Mouse (Mus musculus): Measurements from ENCODE around the gene Zfp513. TPM values are rescaled to one million over a fixed set of nuclear protein-coding genes. Genes with fewer than 3 reads are reported as not detected.

Zfp513 gene
- polyA plus RNA-seq (2014; fragmentation: Nextera tagmentation; extraction: Ambion mirVana): 5.1 and 5.2 TPM in 2 replicates

DNA sequence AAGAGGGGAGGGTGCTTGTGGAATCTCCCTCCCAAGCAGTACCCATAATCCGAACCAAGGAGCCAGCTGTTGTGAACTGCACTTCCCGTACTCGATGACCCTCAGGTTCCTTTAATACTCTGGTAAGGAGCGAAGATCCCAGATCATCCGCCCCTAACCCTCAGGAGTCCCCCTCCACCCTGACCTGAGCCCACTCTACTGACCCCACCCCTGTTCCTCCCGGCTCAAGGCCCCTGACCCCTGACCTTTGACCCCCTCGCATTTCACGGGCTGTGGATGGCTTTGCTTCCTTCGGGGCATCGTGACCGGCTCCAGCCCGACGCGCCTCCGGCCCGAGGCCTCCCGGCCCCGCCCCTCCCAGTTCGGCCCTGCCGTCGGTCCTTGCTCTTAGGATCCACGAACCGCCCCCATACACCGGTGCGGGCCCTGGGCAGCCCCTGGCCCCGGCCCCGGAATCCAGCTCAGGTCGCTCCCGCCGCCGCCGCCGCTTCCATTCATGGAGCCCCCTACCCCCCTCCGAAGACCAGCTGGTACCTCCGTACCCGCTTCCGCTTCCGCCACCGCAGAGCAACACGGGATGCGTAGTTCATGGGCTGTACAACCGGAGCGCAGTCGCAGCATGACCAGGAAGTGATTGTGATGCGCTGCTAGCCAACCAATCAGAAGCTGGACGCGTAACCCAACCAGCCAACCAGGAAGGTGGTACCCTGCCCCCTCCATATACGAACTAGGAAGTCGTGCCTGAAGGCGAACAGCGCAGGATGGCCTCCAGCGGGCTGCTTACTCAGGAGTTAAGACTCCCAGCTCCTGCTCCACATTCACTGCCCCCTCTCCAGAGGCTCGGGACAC is at the start of gene Zfp513:
Zfp513 (minus strand) TSS at position 562 of the 849 bp plus-strand sequence.
- H3K27me3 ChIP-seq (replicated peaks; ENCODE audit: control insufficient read depth, insufficient read depth, low read length): no peaks in the 10 kb centered on the region
- peaks cover 4% of the 10 kb centered on the region for H3K9me3 ChIP-seq (ENCODE audit: control insufficient read depth, low read length)
- peak; percentile 94 for DNase-seq (ENCODE audit: low spot score)

DNA sequence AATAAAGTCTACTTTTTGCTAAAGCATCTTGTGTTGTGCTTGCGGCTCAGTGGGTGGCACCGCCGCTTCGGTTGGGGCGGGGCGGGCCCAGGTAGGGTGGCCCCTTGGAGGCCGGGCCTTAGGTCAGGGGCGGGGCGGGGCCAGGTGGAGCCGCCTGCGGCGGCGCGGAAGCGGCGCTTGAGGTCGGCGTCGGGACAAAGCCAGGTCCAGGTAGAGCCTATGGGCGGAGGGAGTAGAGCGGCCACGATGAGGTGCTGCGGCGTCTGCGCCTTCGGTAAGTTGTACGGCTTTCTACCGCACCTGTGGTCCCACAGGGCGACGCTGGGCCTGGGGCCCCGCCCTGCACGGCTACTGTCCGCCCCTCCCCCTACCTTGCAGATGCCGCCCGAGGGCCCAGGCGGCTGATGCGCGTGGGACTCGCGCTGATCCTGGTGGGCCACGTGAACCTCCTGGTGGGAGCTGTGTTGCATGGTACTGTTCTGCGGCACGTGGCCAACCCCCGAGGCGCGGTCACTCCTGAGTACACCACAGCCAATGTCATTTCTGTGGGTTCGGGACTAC is 49.5 kb upstream of the Zfp513 start, which contains the start of gene Krtcap3:
Krtcap3 (plus strand) TSS at position 151 of the 561 bp plus-strand sequence.
- Histone ChIP-seq H3K36me3 (ENCODE audit: control insufficient read depth, insufficient read depth, low read length) (peaks cover 86% of the 10 kb centered on the region), H3K27me3 (replicated peaks; ENCODE audit: control insufficient read depth, insufficient read depth, low read length) (no peaks in the 10 kb centered on the region), H3K4me2 (ENCODE audit: low read length) (peak within 1 kb of the TSS; percentile 42), H3K9me3 (ENCODE audit: control insufficient read depth, low read length) (no peaks in the 10 kb centered on the region), H3K27ac (ENCODE audit: low read depth) (peak within 1 kb of the TSS; percentile 67), H3K4me1 (replicated peaks; ENCODE audit: control insufficient read depth, insufficient read depth, low read length) (peaks cover 14% of the 10 kb centered on the region), H3K9ac (ENCODE audit: low read length) (peak within 1 kb of the TSS; percentile 39), H3K4me3 (ENCODE audit: low read depth, low read length) (peak within 1 kb of the TSS; percentile 35)
- peak; percentile 89 for ATAC-seq (replicated peaks; ENCODE audit: low FRiP score, low TSS enrichment, low read depth)
- DNase-seq (ENCODE audit: low spot score): peak; percentile 81
- 13% methylated on average over 47 of the region's 47 CpGs for WGBS

More for the DNA sequence above, at the start of gene Zfp513:
- Histone ChIP-seq H3K27ac (ENCODE audit: low read depth) (peak within 1 kb of the TSS; percentile 60), H3K36me3 (ENCODE audit: control insufficient read depth, insufficient read depth, low read length) (peaks cover 79% of the 10 kb centered on the region), H3K9ac (ENCODE audit: low read length) (peak within 1 kb of the TSS; percentile 76), H3K4me3 (ENCODE audit: low read depth, low read length) (peak within 1 kb of the TSS; percentile 55), H3K4me2 (ENCODE audit: low read length) (peak within 1 kb of the TSS; percentile 64), H3K4me1 (replicated peaks; ENCODE audit: control insufficient read depth, insufficient read depth, low read length) (peaks cover 14% of the 10 kb centered on the region)
- peak; percentile 96 for ATAC-seq (replicated peaks; ENCODE audit: low FRiP score, low TSS enrichment, low read depth)
- WGBS: 1% methylated on average over 53 of the region's 53 CpGs

DNA sequence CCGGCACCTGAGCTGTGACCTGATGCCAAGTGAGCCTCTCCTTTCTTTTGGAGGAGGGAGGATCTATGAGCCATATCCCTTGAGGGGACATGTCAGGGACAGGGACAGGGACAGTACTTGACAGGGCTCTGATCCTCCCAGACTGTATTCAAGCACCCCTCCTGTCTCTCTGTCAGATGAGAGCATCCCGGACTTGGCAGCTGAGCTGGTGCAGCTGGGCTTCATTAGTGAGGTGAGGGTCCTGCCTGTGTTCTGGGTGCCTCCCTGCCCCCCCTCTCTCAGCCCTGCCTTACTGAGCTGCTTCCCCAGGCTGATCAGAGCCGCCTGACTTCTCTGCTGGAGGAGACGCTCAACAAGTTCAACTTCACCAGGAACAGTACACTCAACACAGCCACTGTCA is 48.6 kb upstream of the Zfp513 start:
- no peak overlapping the region for H3K27ac ChIP-seq (ENCODE audit: low read depth)
- H3K36me3 ChIP-seq (ENCODE audit: control insufficient read depth, insufficient read depth, low read length): peaks cover 91% of the 10 kb centered on the region
- no peak overlapping the region for H3K4me3 ChIP-seq (ENCODE audit: low read depth, low read length)
- DNase-seq (ENCODE audit: low spot score) (peak; percentile 57), ATAC-seq (replicated peaks; ENCODE audit: low FRiP score, low TSS enrichment, low read depth) (no peak)
- peaks cover 14% of the 10 kb centered on the region for H3K4me1 ChIP-seq (replicated peaks; ENCODE audit: control insufficient read depth, insufficient read depth, low read length)
- 57% methylated on average over 4 of the region's 4 CpGs for WGBS
- H3K9ac ChIP-seq (ENCODE audit: low read length): no peak overlapping the region
- no peak overlapping the region for H3K4me2 ChIP-seq (ENCODE audit: low read length)
- H3K27me3 ChIP-seq (replicated peaks; ENCODE audit: control insufficient read depth, insufficient read depth, low read length): no peaks in the 10 kb centered on the region
- no peaks in the 10 kb centered on the region for H3K9me3 ChIP-seq (ENCODE audit: control insufficient read depth, low read length)

DNA sequence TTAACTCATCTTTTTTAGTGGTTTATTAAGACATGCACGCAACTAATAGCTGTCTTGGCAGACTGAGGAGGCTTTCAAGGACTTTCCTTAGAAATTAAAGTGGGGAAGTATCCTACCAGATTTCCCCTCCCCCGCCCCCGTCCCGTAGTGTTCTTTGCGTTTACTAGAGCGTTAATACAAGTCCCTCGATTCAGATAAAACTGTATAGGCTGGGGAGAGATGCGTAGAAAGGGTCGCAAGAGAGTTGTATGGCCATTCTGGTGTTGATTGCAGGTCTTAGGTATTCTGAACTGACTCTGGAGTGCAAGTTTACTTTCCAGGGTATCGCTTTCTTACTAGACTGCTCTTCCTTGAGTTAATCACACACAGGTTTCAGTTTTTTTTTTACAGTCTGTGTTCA is 40.1 kb upstream of the Zfp513 start:
- H3K4me2 ChIP-seq (ENCODE audit: low read length): peak overlapping the region; percentile 86
- no peaks in the 10 kb centered on the region for H3K9me3 ChIP-seq (ENCODE audit: control insufficient read depth, low read length)
- no peak overlapping the region; the same call in 1 of the 2 replicates for H3K27ac ChIP-seq (ENCODE audit: low read depth)
- H3K27me3 ChIP-seq (replicated peaks; ENCODE audit: control insufficient read depth, insufficient read depth, low read length): no peaks in the 10 kb centered on the region
- whole genome bisulfite sequencing: 25% methylated on average over 10 of the region's 10 CpGs
- H3K36me3 ChIP-seq (ENCODE audit: control insufficient read depth, insufficient read depth, low read length): peaks cover 37% of the 10 kb centered on the region
- peak overlapping the region; percentile 97 for H3K9ac ChIP-seq (ENCODE audit: low read length)
- H3K4me1 ChIP-seq (replicated peaks; ENCODE audit: control insufficient read depth, insufficient read depth, low read length): peaks cover 8% of the 10 kb centered on the region
- ATAC-seq (replicated peaks; ENCODE audit: low FRiP score, low TSS enrichment, low read depth): no peak
- DNase-seq (ENCODE audit: low spot score): no peak
- H3K4me3 ChIP-seq (ENCODE audit: low read depth, low read length): peak overlapping the region; percentile 80

DNA sequence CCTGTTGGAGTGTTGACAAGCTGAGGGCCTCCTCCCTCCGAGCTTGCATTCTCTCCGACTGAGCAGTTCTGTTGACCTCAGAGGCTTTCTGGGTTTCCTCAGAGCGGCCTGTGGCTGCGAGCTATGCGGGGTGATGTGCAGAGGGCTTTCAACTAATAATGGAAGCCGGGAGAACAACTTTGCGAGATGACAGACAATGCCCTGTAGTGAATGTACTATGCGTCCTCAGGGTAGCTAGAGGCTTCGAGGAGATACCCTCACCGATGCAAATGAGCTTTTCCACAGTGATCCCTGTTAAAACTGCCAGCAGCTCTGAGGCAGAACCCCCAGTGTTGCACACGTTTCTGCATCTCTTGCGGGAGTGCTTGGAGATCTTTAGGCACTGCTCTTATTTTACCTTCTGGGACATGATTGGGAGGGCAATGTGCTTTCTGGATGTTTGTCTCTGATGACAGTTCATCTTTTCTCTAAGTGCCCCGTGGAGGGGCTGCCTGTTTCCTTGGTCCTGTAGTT is 39.5 kb upstream of the Zfp513 start:
- whole genome bisulfite sequencing: under 1% methylated on average over 13 of the region's 13 CpGs

DNA sequence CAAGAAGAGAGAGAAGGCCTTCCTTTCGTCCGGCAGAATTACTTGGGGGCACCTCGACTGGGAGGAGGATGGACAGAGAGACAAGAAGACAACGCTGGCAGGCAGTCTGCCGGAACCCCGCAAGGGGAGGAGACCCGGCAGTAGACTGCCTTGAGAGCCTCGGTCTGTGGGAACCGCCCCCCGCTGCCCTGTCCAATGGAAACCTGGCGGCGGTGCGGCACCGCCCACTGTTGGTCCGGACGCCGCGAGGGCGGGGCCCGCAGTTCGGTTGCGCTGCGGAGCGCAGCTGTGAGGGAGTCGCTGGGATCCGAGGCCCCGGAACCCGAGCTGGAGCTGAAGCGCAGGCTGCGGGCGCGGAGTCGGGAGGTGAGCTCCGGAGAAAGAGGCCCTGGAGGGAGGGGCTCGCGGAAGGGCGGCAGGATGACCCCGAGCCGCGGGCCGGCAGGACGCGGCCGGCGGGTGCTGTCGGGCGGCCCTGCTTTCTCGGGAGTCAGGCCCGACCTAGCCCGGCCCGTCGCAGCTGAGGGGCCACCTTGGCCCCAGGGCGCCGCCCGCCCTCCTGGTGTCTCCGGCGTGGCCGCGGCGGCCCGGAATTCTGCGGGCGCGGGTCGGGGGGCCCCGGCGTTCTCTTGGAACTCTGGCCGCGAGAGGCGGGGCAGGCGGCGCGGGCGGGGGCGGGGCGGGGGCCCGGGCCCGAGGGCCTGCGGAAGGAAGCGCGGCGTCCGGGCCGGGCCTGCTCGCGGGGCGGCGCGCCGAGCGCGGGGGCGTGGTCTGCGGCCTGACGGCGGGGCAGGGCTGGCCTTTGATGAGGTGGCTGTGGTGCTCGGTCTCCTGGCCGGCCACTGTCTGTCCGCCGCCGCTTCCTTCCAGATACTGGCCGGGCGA is 38.8 kb upstream of the Zfp513 start, which contains the start of the genes Nrbp1 and Gm9970:
Nrbp1 (plus strand) TSS at position 228 of the 885 bp plus-strand sequence.
Gm9970 (minus strand) TSS at position 596 of the 885 bp plus-strand sequence.
- H3K4me1 ChIP-seq (replicated peaks; ENCODE audit: control insufficient read depth, insufficient read depth, low read length): peaks cover 8% of the 10 kb centered on the region
- H3K4me2 ChIP-seq (ENCODE audit: low read length): peak within 1 kb of the TSS; percentile 86
- peaks cover 23% of the 10 kb centered on the region for H3K36me3 ChIP-seq (ENCODE audit: control insufficient read depth, insufficient read depth, low read length)
- WGBS: under 1% methylated on average over 79 of the region's 103 CpGs
- no peaks in the 10 kb centered on the region for H3K27me3 ChIP-seq (replicated peaks; ENCODE audit: control insufficient read depth, insufficient read depth, low read length)
- H3K9ac ChIP-seq (ENCODE audit: low read length): peak within 1 kb of the TSS; percentile 97
- ATAC-seq (replicated peaks; ENCODE audit: low FRiP score, low TSS enrichment, low read depth): peak; percentile 99
- peak; percentile 92 for DNase-seq (ENCODE audit: low spot score)
- no peaks in the 10 kb centered on the region for H3K9me3 ChIP-seq (ENCODE audit: control insufficient read depth, low read length)
- H3K4me3 ChIP-seq (ENCODE audit: low read depth, low read length): peak within 1 kb of the TSS; percentile 80
- H3K27ac ChIP-seq (ENCODE audit: low read depth): peak within 1 kb of the TSS; percentile 96

More for the DNA sequence above, 39.5 kb upstream of the Zfp513 start:
- Histone ChIP-seq H3K4me3 (ENCODE audit: low read depth, low read length) (peak overlapping the region; percentile 80), H3K4me2 (ENCODE audit: low read length) (peak overlapping the region; percentile 86), H3K36me3 (ENCODE audit: control insufficient read depth, insufficient read depth, low read length) (peaks cover 30% of the 10 kb centered on the region), H3K27ac (ENCODE audit: low read depth) (peak overlapping the region; percentile 96), H3K9ac (ENCODE audit: low read length) (peak overlapping the region; percentile 97), H3K27me3 (replicated peaks; ENCODE audit: control insufficient read depth, insufficient read depth, low read length) (no peaks in the 10 kb centered on the region), H3K9me3 (ENCODE audit: control insufficient read depth, low read length) (no peaks in the 10 kb centered on the region), H3K4me1 (replicated peaks; ENCODE audit: control insufficient read depth, insufficient read depth, low read length) (peaks cover 8% of the 10 kb centered on the region)
- DNase-seq (ENCODE audit: low spot score): no peak
- ATAC-seq (replicated peaks; ENCODE audit: low FRiP score, low TSS enrichment, low read depth): no peak

DNA sequence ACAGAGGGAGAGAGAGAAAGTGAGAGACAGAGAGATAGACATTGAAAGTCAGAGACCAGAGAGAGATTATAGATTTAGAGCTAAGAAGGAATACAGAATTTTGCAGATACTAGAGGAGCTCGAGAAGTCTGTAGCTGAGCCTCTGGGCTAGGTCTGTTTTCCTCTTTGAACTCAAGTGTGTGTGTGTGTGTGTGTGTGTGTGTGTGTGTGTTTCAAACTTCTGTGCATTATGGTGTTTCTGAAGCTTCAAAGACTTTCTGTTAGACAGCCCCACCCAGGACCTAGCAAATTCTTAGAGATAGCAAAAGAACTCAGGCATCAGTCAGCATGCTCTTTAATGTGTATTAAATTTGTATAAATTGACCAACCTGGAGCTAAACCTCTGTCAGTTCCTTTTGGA is 24.5 kb upstream of the Zfp513 start:
- DNase-seq (ENCODE audit: low spot score) (no peak), ATAC-seq (replicated peaks; ENCODE audit: low FRiP score, low TSS enrichment, low read depth) (no peak)
- Histone ChIP-seq H3K4me3 (ENCODE audit: low read depth, low read length) (no peak overlapping the region), H3K27me3 (replicated peaks; ENCODE audit: control insufficient read depth, insufficient read depth, low read length) (no peaks in the 10 kb centered on the region), H3K36me3 (ENCODE audit: control insufficient read depth, insufficient read depth, low read length) (no peaks in the 10 kb centered on the region), H3K27ac (ENCODE audit: low read depth) (no peak overlapping the region), H3K4me1 (replicated peaks; ENCODE audit: control insufficient read depth, insufficient read depth, low read length) (no peaks in the 10 kb centered on the region), H3K9me3 (ENCODE audit: control insufficient read depth, low read length) (no peaks in the 10 kb centered on the region), H3K4me2 (ENCODE audit: low read length) (no peak overlapping the region), H3K9ac (ENCODE audit: low read length) (no peak overlapping the region)
- 77% methylated on average over 1 of the region's 1 CpGs for WGBS

DNA sequence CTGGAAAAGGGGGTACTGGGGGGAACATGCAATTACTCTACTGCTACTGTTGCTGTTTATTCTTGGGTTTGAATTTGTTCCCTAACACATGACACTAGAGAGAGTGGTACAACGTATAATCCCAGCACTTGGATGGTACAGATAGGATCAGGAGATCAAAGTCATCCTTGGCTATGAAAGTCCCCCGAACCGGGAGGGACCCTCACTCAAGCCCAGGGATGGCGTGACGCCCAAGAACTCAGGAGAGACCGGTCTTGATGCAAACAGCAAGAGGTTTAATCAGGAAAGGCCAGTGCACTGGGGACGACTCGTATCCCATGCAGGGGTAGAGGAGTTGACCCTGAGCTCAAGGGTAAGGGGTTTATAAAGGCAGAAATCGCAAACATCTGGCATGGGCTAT is 20.6 kb upstream of the Zfp513 start:
- no peak for ATAC-seq (replicated peaks; ENCODE audit: low FRiP score, low TSS enrichment, low read depth)

More for the DNA sequence above, 20.6 kb upstream of the Zfp513 start:
- no peaks in the 10 kb centered on the region for H3K36me3 ChIP-seq (ENCODE audit: control insufficient read depth, insufficient read depth, low read length)
- no peak overlapping the region for H3K4me2 ChIP-seq (ENCODE audit: low read length)
- H3K27me3 ChIP-seq (replicated peaks; ENCODE audit: control insufficient read depth, insufficient read depth, low read length): no peaks in the 10 kb centered on the region
- WGBS: 97% methylated on average over 9 of the region's 9 CpGs
- no peak overlapping the region for H3K4me3 ChIP-seq (ENCODE audit: low read depth, low read length)
- H3K27ac ChIP-seq (ENCODE audit: low read depth): no peak overlapping the region
- DNase-seq (ENCODE audit: low spot score): no peak
- H3K4me1 ChIP-seq (replicated peaks; ENCODE audit: control insufficient read depth, insufficient read depth, low read length): peaks cover 6% of the 10 kb centered on the region; the same call in 1 of the 2 replicates
- H3K9ac ChIP-seq (ENCODE audit: low read length): no peak overlapping the region
- H3K9me3 ChIP-seq (ENCODE audit: control insufficient read depth, low read length): no peaks in the 10 kb centered on the region
